Mouse (Mus musculus) erythroblast, embryonic 14.5 days (primary cell): ENCODE measurements around the gene Gys2.

Experiments
- GATA1 ChIP-seq: IDR thresholded peaks from 2 replicates; pipeline ENCODE4 v1.6.1; 2012; ENCODE audit warnings: low read length, inconsistent platforms, mixed read lengths
- TAL1 ChIP-seq: IDR thresholded peaks from 3 replicates; pipeline ENCODE4 v1.6.1; 2012; ENCODE audit warnings: low read length, inconsistent platforms, mixed read lengths

- TF ChIP-seq GATA1 (no peak), TAL1 (no peak)
Measured at GRCm38 (mm10) chr6:142424976-142425375, 47.9 kb downstream of the Gys2 start.
